Mouse (Mus musculus): ENCODE measurements around the gene Ccdc102a.
"Not testable (repeated sequence)": the region's sequence is repeated elsewhere in the genome, so short reads cannot be mapped to it uniquely, and the experiment has no call there.

Ccdc102a gene

GRCm38 (mm10) chr8:94874358-94874757 is 43.5 kb downstream of the Ccdc102a start:
- peak; percentile 74 for DNase-seq (ENCODE audit: low read depth)

GRCm38 (mm10) chr8:94872576-94872975 is 45.3 kb downstream of the Ccdc102a start:
- no peak for DNase-seq (ENCODE audit: low read depth)

DNA sequence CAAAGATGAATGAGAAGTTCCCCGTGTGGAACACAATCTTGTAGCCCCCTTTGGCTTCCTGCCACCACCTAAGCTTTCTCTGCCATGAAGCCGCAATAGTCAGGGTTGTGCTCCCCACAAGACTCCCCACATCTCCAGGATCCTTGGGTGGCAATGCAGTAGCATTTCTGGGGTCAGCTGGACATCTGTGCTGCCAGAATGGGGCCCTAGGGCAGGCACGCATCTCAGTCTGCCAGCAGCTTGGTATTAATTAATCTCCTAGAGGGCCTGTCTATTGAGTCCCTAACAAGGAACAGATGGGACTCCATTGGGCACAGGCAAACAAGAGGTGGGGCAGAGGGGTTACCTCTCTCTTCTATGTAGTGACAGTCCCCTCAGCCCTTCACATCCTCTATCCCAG is 45.7 kb downstream of the Ccdc102a start:
- DNase-seq (ENCODE audit: low read depth) = no peak

GRCm38 (mm10) chr8:94871108-94871894 is 46.6 kb downstream of the Ccdc102a start:
- DNase-seq (ENCODE audit: low read depth) = peak; percentile 78

DNA sequence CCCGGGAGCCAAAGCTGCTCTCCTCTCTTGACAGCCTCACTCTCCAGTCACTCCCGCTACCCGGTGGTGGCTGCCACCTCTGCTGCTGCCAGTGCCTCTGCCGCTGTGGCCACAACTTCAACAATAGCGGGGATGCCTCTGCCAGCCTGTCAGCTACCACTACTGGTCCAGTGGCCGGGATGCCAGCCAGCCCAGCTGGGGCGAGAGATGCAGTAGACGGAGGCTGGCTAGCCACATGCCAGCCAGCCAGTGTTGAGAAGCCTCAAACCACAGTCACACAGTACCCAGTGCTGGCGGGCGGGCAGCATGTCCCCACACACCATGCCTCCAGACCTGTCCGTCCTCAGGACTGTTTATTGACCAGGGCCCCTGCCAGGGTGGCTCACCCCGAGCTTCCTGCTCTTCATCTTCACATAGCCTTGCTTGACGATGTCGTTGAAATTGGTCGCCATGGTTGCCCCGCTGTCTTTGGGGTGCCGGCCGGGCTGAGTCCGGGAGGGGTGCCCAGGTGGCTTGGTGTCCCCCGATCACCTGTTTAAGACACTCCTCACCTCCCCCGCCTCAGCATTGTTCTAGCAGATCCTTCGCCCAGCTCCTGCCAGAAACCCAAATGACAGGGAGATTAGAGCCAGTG is 47.3 kb downstream of the Ccdc102a start:
- peak; percentile 63 for DNase-seq (ENCODE audit: low read depth)

DNA sequence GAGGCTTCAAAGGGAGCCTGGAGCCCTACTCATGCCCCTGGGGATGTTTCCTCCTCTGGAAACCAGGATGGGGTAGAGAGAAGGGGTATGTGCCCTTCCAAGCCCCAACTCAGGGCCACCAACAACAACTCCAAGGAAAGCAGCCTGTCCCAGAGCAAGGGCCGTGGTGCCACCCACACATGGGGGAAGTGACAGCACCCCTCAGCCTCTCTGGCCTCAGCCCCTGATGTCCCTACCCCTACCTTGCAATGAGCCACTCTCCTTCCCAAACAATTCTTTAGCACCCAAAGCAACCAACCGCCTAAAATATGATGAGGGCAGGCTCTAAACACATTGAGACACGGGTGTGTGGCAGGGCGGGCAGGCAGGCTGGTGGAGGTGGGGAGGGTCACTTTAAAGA is 47.9 kb downstream of the Ccdc102a start:
- no peak for DNase-seq (ENCODE audit: low read depth)

GRCm38 (mm10) chr8:94869146-94869545 is 48.8 kb downstream of the Ccdc102a start:
- DNase-seq (ENCODE audit: low read depth) = no peak

DNA sequence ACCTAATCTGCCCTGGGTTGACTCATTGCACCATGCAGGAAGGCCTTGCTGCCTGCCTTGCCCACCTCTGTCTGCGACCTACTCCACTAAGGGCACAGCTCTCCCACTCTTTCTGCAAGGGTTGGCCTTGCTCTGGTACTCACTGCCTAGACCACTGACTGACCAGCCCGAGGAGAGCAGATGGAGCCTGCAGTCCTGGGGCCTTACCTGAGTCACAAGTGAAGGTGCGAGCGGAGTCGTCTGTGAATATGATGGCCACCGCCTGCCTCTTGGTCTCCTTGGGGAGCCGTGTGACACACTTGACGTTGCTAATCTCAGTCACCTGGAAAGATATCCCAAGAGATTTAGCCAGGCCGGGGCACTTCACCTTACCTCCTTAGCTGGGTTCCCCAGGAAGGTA is 51.0 kb downstream of the Ccdc102a start:
- no peak for DNase-seq (ENCODE audit: low read depth)

- DNase-seq (ENCODE audit: low read depth) = peak; percentile 41
Measured at GRCm38 (mm10) chr8:94865292-94865691, 52.6 kb downstream of the Ccdc102a start.

GRCm38 (mm10) chr8:94863897-94864673 is 53.8 kb downstream of the Ccdc102a start:
- DNase-seq (ENCODE audit: low read depth) = no peak

DNA sequence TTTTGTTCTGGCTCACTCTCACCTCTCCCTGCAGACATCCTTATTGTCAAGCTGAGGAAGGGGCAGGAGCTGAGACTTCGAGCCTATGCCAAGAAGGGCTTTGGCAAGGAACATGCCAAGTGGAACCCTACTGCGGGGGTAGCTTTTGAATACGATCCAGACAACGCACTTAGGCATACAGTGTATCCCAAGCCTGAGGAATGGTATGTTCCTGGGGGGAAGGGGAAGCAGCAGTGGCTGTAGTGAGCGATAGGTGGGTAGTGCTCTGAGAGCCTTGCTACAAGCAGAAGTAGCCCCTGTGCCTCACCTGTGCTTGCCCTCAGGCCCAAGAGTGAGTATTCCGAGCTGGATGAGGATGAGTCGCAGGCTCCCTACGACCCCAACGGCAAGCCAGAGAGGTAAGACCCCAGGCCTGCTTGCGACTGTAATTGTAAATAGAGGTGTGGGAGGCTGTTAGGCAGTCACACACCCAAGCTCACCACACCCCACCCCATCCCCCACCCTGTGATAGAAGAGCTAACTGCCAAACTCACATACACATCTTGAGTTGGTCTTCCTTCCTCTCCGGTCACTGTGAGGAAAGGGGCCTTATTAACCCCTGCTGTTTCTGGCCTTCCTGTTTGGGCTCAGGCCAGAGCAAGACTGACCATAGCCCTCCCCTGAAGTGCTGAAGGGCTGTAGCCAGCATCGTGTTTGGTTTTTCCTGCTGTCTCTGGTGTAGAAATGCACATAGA is 55.2 kb downstream of the Ccdc102a start:
- peak; percentile 83 for DNase-seq (ENCODE audit: low read depth)

GRCm38 (mm10) chr8:94861352-94861910 is 56.5 kb downstream of the Ccdc102a start:
- peak; percentile 78 for DNase-seq (ENCODE audit: low read depth)

- peak; percentile 86 for DNase-seq (ENCODE audit: low read depth)
Measured at GRCm38 (mm10) chr8:94857346-94858173, 60.3 kb downstream of the Ccdc102a start, which contains the start of gene Polr2c. Gene Polr2c (plus strand): TSS chr8:94857450.

- no peak for DNase-seq (ENCODE audit: low read depth)
Measured at GRCm38 (mm10) chr8:94857011-94857345, 60.9 kb downstream of the Ccdc102a start.

- DNase-seq (ENCODE audit: low read depth) = not testable (repeated sequence)
Measured at GRCm38 (mm10) chr8:94854761-94855160, 63.1 kb downstream of the Ccdc102a start.

Measured in 416B (cell line).